Mouse (Mus musculus): ENCODE measurements at regions not wholly inside any gene's neighbourhood (a gene's known extent, or its start where the extent isn't known, plus 50 kb on each side); places are given as distances from the start of the nearest gene placed in this dataset.

DNA sequence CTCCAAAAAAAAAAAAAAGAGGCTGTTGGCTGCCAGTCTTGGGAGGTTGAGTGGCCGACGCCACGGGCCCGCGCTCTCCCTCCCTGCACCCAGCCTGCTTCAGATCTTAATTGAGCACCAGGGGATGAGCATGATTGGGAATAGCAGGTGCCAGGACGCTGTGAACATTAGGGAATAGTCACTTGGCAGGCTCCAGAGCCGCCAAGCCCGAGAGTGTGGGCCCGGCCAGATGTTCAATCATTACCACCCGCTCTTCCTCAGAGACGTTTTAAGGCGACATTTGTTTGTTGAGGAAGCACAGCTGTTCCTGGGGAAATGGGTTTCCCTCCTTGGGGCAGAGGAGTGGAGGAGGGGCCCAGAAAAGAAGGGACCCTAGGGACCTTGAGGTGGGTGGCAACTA lies 94.0 kb upstream of the Smad3 start:
- DNase-seq = no peak
- intact Hi-C loops (cut with DNase I) = no loop called here

DNA sequence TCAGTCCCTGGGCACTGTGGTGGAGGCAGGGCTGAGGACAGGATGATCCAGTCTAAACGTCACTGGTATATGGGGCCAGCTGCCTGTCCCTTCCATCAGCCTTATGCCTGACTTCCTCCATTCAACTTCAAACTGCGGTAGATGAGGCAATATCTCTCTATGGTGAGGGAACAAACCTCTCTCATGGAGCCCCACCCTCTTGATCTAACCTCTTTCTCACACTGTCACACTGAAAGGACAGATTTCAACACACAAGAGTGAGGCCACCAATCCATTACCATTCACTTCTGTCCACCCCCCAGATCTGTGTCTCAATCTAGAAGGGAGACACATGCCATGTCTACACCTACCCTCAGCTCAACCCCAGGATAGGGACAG lies 92.5 kb upstream of the Smad3 start:
- intact Hi-C loops (cut with DNase I) = no loop called here
- DNase-seq = no peak

DNA sequence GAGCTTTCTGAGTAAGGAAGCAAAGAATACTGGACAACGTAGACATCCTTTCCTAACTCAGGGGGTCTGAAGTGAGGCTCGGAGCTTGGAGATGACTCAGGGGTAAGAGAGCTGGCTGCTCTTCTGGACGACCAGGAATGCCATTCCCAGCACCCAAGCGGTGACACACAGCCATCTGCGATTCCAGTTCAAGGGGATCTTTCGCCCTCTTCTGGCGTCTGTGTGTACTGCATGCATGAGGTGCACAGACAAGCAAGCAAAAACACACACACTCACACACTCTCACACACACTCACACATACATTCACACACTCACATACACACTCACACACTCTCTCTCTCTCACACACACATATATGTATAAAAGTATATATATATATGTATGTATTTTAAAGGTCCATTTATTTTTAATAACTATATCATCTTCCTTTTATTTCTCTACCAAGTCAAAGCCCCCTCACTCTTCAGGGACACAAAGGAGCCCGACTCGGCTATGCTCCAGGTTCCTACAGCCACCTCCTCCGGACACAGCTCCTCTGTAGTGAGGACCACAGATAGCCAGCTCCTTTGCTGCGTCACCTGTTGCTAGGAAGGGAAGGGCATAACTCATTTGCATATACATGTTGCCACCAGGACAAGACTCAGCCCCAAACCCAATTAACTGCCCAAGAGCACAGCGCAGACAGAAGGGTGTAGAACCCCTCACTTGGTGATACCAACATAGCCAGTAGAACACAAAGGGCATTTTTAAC lies 91.9 kb upstream of the Smad3 start:
- intact Hi-C loops (cut with DNase I) = loop anchor here (10.0 kb wide), 1 partner anchor 385 kb away; no protein-coding TSS in a partner anchor
- no peak for DNase-seq

DNA sequence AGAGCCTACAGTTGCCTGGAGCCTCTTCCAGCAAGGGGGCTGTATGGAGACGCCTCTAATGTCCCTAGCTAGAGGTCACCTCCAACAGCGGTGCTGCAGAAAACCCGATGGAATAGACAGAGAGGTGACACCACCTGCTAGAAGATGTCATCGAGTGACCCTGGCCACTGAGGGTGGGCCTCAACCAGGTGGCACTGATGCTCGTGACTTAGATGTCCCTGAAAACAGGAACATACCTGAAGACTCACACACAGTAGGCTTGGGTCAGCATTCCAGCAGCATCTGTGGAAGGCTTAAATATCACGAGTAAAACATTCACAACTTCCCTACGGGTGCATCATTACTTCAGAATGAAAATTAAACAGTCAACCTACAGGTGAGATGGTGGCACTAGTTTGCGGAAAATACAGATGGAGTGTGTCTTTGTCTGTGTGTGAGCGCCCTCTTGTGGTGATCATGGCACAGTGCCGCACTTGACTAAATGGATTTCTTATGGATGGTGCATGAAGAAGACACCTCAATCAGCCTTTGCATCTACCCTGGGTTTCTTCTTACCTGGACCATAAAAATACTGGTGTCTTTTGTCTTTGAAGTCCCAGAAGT lies 86.2 kb upstream of the Smad3 start:
- peak; percentile 67 to 79 for DNase-seq
- intact Hi-C loops (cut with DNase I) = loop anchor here (1.0 to 10.0 kb wide), 5 partner anchors 87 to 707 kb away; partner anchors contain the start of gene Smad3

DNA sequence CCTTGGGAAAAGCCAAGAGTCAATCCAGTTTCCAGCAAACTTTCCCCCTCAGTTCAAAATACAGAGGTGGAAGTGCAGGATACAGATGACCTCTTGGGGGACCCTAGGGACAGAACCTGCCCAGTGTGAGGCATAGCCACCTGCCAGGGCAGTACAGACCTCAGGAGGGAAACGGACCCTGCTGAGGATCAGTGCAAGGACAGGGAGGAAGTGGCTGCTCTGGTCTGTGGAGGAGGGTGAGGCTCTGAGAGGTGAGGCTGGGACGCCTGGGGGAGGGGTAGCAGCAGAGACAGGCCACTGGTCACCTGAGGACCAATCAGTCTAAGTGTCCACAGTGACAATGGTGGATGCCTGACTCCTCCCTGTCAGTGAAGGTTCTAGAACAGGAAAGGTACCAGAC lies 85.6 kb upstream of the Smad3 start:
- intact Hi-C loops (cut with DNase I) = loop anchor here (5.0 to 10.0 kb wide), 4 partner anchors 86 to 706 kb away; partner anchors contain the start of gene Smad3
- no peak for DNase-seq

DNA sequence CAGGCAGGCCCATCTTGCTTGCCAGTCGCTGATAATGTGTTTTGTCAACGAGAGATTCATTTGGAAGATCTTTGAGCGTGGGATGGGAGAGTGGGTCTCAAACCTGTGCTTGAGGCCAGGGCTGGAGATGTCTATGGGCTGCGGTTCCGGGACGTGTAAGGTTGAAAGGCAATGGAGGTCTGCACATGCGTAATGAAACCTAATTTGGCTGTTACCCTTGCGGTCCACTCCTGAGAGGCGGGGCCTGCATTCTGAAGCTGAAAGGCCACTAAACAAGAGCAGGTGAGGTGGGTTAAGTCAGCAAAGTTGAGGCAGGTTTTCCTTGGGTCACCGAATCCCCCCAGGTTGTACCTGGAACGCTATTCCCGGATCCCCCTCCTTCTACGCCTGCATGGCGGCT lies 83.3 kb upstream of the Smad3 start:
- no peak for DNase-seq
- intact Hi-C loops (cut with DNase I) = loop anchor here (5.0 to 10.0 kb wide), 4 partner anchors 84 to 704 kb away; partner anchors contain the start of gene Smad3

DNA sequence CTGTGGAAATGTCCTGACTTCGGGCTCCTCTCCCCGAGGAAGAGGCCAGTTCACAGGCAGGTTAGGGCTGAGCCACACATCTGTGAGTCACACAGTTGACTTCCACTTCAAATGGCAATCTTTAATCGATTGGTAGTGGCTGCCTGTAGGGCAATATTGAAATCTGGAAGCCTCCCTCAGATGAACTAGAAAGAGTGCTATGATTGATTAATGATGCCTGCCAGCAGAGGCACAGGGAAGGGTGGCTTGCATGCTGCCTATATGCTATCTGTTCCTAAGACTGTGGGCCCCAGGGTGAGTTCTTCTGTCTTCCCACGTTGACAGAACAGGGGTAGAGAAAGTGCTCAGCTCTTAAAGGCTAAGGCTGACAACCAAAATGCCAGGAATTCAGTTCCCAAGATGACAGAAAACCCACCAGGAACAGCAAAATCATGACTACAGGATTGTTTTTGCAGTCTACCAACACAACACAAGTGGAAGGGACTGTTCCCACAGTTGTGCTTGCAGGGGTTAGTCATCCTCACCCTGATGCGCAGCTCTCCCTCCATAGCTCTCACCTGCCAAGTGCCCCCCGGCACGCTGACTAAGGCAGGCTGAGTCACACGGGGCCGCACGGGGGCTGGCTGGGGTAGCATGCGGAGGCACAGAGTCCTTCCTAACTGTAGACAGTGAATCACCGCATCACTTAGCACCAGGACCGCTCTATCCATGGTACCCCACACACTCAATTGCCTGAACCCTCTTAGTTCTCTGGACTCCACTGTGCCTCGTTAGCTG lies 81.4 kb upstream of the Smad3 start:
- intact Hi-C loops (cut with DNase I) = no loop called here
- DNase-seq = no peak

DNA sequence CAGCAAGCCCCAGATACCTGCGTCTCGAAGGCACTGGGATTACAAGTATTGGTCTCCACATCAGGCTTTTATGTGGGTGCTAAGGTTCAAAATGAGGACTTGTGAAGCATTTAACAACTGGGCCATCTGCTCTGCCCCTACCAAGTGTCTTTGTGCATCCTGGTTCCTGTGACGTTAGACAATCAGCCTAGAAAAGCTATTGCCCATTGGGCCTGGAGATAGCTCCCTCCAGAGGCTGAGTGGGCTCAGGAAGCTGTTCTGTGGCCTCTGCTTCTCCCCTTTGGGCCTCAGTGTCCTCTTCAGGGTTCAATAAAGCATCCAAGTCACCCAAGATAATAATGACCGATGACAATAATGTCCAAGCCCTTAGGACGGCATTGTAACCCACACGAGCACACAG lies 79.8 kb upstream of the Smad3 start:
- intact Hi-C loops (cut with DNase I) = no loop called here
- peak in 1 of 2 experiments; percentile 12 for DNase-seq

DNA sequence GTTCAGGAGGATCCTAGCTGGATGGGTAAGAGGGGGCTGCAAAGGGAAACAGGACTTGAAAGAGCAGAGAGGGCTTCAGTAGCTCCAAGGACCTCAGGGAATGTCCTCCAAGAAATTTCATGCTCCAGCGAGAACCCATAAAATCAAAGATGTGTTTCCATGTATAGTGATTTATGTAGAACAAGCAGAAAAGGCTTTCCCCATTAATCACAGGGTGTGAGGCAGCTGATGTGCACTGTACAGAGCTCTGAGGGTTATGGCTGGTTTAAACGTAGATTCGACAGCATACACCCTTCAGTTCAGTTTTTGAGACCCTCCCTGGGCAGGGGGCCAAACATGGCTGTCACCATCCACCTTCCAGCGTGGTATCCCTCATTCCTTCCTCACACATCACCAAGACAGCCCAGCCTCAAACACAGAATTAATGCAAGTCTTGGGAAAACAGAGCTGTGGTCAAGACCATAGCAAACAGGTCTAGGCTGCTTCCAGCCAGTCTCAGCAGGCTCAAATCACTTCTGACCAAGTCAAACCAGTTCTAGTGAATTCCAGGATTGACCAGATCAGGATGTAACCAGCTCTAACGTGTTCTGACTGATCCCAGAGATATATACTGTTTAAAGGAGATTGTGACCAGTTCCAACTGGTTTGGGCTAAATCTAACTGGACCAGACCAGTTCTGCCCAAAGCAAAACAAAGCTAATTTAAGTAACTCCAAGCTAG lies 78.9 kb upstream of the Smad3 start:
- DNase-seq = no peak
- intact Hi-C loops (cut with DNase I) = no loop called here

DNA sequence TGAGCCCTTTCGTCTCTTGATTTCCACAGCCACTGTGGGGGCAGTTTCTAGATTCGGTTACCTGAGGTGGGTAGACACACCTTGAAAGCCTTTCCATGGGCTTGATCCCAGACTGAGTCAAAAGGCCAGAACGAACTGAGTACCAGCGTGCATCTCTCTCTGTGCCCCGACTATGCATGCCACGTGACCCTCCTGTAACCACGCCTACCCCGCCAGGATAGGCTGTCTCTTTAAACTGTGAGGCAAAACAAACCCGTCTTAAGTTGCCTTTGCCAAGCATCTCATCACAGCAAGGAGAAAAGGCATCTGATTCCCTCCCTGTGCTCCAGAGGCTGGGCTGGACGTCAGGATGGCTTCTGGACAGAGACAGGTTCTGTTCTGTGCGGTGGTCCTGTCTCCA lies 78.2 kb upstream of the Smad3 start:
- DNase-seq = no peak
- intact Hi-C loops (cut with DNase I) = no loop called here

DNA sequence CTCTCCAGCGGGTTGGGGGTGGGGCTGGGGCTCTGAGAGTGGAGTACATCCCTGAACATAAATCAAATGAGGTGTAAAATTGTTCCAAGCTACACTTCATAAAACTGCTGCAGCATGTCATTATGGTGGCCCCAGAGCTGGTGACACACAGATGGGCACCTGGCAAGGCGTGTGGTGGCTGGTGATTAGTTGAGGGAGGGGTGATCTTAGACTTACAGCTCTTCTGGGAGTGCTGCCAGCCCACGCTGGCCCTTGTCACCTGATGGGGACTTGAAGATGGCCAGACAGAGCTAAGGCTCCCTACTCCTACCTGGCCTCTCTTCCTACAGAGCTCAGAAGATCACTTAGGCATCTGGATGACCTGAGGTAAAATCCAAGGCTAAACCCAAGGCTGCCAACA lies 76.6 kb upstream of the Smad3 start:
- intact Hi-C loops (cut with DNase I) = no loop called here
- DNase-seq = no peak

DNA sequence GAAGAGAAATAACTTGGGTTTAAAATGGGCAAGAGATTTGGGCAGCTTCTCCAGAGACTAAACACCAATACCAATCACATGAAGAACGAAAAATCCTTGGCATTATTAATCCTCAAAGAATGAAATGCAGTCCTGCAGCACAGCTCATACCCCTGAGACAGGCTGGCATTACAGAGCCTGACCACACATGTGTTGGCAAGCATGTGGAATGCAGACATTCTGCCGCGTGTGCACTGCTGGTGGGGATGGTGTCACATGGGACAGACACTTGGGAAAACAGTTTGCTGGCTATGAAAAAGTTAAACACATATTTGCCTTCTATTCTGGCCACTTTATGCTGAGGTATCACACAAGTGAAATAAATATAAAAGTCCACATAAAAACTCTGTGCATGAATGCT lies 60.4 kb upstream of the Smad3 start:
- intact Hi-C loops (cut with DNase I) = no loop called here

DNA sequence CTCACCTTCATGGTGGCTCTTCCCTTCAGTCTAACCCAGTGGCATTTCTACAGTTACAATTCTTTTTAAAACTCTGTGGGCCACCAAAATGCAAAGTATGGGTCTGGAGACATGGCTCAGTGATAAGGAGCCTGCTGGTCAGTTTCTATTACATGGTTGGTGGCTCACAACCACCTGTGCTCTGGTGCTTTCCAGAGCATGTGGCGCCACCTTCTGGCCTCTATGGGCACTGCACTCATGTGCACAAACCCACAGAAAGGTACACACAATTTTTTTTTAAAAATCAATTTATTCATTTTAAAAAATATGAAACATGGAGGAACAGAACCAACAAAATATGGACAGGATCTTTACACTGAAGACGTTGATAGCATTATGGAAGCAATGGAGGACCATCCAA lies 58.7 kb upstream of the Smad3 start:
- no peak for DNase-seq
- intact Hi-C loops (cut with DNase I) = no loop called here

More for the DNA sequence above, 60.4 kb upstream of the Smad3 start:
- no peak for DNase-seq

DNA sequence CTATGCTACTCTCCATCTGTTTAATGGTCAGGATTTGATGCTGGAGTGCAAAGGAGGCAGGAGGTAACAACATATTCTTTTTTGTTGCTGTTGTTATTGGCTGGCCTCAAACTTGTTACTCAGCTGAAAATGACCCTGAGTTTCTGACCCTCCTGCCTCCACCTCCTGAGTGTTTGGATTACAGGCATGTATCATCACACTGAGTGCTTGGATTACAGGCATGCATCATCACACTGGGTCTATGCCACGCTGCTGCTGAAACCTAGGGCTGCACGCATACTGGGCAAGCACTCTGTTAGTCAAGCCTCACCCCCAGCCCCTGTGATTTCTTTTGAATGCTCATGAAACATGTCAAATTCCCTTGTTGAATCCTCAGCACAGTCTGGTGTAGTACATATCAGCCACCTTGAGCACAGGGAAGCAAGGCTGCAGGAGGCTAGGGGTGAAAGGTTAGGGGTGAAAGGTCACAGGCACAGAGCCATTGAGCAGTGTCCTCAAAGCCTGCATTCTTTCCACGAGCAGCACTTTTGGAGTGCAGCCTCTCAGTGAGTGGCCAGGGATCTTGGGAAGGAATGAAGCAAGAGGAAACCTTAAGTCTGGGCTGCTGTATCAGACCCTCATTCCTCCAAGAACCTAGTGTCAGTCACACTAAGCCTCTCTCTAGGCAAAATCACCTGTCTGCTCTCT lies 52.2 kb upstream of the Smad3 start:
- DNase-seq = no peak
- intact Hi-C loops (cut with DNase I) = no loop called here

All from heart, postnatal 14 days (tissue).